Mouse (Mus musculus) kidney, postnatal 0 days (tissue): Measurements from ENCODE around the gene Sfmbt2. TPM values are rescaled to one million over a fixed set of nuclear protein-coding genes. Genes with fewer than 3 reads are reported as not detected.

Source experiments
- ATAC-seq: fragments of 200-750 bp; cut with Nextera tagmentation; replicated peaks from 2 replicates; pipeline ENCODE4 v1.8.0; 2017; ENCODE audit warnings: low read depth, moderate number of reproducible peaks, moderate TSS enrichment, moderate library complexity; ENCODE audit not compliant: low FRiP score
- DNase-seq: peaks from one replicate; pipeline ENCODE4 v3.0.0-alpha.2; 2016; ENCODE audit warnings: low spot score
- H3K27ac ChIP-seq: fragments of 300-500 bp; sonication (generic); 2 replicates; pipeline ENCODE4 v1.5.1; 2014; ENCODE audit warnings: mild to moderate bottlenecking
- H3K27me3 ChIP-seq: fragments of 300-500 bp; sonication (generic); 2 replicates; pipeline ENCODE4 v1.6.1; 2014; ENCODE audit warnings: low read length, mixed read lengths; ENCODE audit not compliant: insufficient read depth
- H3K36me3 ChIP-seq: fragments of 300-500 bp; sonication (generic); 2 replicates; pipeline ENCODE4 v1.6.1; 2014; ENCODE audit warnings: low read length, mixed read lengths; ENCODE audit not compliant: insufficient read depth
- H3K4me1 ChIP-seq: fragments of 300-500 bp; sonication (generic); replicated peaks from 2 replicates; pipeline ENCODE4 v1.6.1; 2014; ENCODE audit warnings: antibody characterized with exemption, low read length, mixed read lengths; ENCODE audit not compliant: insufficient read depth
- H3K4me2 ChIP-seq: fragments of 300-500 bp; sonication (generic); 2 replicates; pipeline ENCODE4 v1.6.1; 2014; ENCODE audit warnings: mild to moderate bottlenecking, low read length, moderate library complexity, mixed read lengths
- H3K4me3 ChIP-seq: fragments of 300-500 bp; sonication (generic); replicated peaks from 2 replicates; pipeline ENCODE4 v1.5.1; 2014; ENCODE audit warnings: low read depth, low read length
- H3K9ac ChIP-seq: fragments of 300-500 bp; sonication (generic); 2 replicates; pipeline ENCODE4 v1.6.1; 2014; ENCODE audit warnings: low read depth, low read length
- H3K9me3 ChIP-seq: fragments of 300-500 bp; sonication (generic); replicated peaks from 2 replicates; pipeline ENCODE4 v1.6.1; 2016; ENCODE audit warnings: low read length, inconsistent platforms, mixed read lengths
- CTCF ChIP-seq: IDR thresholded peaks from 2 replicates; pipeline ENCODE4 v1.5.1; 2016; ENCODE audit warnings: antibody characterized with exemption, low read depth, mild to moderate bottlenecking, moderate library complexity
- WGBS: fragments of 180-500 bp; shearing (Covaris S2); extraction: QIAGEN DNeasy Blood & Tissue Kit; methylation state at CpG from one replicate; pipeline ENCODE4 v1.1.7; 2014; 5-methylcytosine and 5-hydroxymethylcytosine counted together
- polyA plus RNA-seq: library from polyadenylated mRNA; unstranded; fragments of >200 nt; fragmentation: Nextera tagmentation; extraction: Ambion mirVana; gene quantifications from 2 replicates; pipeline ENCODE4 v1.2.1, GENCODE M21; 2015

Gene Sfmbt2
- polyA plus RNA-seq, 1 experiment from 2014 or later: 0.84 TPM

DNA sequence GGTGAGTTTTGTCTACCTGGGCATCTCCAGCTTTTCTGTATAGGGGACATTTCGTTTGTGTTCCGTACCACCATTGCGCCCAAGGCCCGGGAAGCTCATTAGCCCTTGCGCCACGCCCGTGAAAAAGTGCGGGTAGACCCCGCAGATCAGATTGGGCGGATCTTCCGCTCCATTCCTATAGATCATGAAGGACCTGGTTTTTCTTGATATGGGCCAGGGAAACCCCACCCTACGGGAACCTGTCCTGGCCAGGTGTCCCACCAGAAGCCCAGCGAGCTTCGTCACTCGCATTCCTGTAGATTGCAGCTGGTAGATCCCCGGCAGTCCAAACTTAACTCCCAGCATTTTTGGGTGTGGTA lies 1.1 kb downstream of the Sfmbt2 start:
- Histone ChIP-seq H3K4me2 (0 out of 2 replicates have a peak overlapping the region, but pooled peaks have one; percentile 96), H3K27ac (no peak overlapping the region), H3K9ac (no peak overlapping the region), H3K27me3 (peaks cover 59% of the 10 kb centered on the region), H3K4me1 (peaks cover 14% of the 10 kb centered on the region), H3K4me3 (no peak overlapping the region), H3K36me3 (no peaks in the 10 kb centered on the region), H3K9me3 (no peaks in the 10 kb centered on the region)
- no peak for TF ChIP-seq CTCF
- ATAC-seq: no peak
- no peak for DNase-seq
- 2% methylated on average over 16 of the region's 16 CpGs for WGBS

DNA sequence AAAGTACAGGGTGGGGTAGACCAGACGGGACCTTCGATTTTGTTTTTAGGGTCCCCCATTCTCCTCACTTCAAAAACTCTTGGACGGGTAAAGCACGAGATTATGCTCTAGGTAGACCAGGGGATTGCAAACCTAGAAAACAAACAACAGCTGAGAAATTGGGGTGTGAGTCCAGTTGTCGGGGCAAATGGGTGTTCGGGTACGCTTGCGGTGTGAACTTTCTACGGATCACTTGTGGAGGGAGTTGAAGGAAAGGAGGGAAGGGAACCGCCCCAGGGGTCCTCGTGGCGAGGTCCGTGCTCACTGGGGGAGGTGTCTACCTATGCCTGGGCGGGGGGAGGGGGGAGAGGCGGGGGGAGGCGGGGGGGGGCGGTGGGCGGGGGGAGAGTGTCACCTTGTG lies 1.6 kb downstream of the Sfmbt2 start:
- no peak for DNase-seq

DNA sequence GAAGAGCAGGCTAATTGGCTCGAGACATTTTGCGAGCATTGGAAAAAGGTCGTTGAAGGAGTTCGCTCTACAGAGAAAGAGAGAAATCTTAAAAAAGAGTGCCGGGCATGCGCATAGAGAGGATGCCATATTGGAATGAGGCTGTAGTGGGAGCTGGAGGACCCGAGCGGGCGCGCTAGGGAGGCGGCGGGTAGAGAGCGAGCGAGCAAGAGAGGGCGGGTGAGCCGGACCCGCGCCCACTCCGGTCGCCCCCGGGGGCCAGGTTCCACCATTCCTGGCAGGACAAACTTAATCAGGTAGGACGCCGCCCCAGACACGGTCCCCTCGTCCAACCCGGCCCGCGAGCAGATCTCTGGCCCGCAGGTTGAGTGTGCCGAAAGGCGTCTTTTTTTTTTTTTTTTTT lies 2.0 kb downstream of the Sfmbt2 start:
- WGBS: under 1% methylated on average over 31 of the region's 31 CpGs
- ATAC-seq (peak; percentile 73), DNase-seq (peak; percentile 91)
- no peaks in the 10 kb centered on the region for H3K9me3 ChIP-seq
- TF ChIP-seq CTCF: peak; percentile 28; the same call in 1 of the 2 replicates
- peak overlapping the region; percentile 96 for H3K4me2 ChIP-seq
- H3K27me3 ChIP-seq: peaks cover 50% of the 10 kb centered on the region
- peak overlapping the region; percentile 62 for H3K4me3 ChIP-seq
- H3K27ac ChIP-seq: no peak overlapping the region
- no peaks in the 10 kb centered on the region for H3K36me3 ChIP-seq
- H3K9ac ChIP-seq: 0 out of 2 replicates have a peak overlapping the region, but pooled peaks have one; percentile 40
- peaks cover 14% of the 10 kb centered on the region for H3K4me1 ChIP-seq

More for the DNA sequence above, 1.6 kb downstream of the Sfmbt2 start:
- WGBS: 3% methylated on average over 13 of the region's 18 CpGs
- peak overlapping the region; percentile 96 for H3K4me2 ChIP-seq
- no peak for TF ChIP-seq CTCF
- H3K27me3 ChIP-seq: peaks cover 55% of the 10 kb centered on the region
- H3K9ac ChIP-seq: no peak overlapping the region
- peaks cover 14% of the 10 kb centered on the region for H3K4me1 ChIP-seq
- H3K27ac ChIP-seq: no peak overlapping the region
- no peaks in the 10 kb centered on the region for H3K36me3 ChIP-seq
- 0 out of 2 replicates have a peak, but pooled peaks have one; percentile 3 for ATAC-seq
- no peaks in the 10 kb centered on the region for H3K9me3 ChIP-seq
- H3K4me3 ChIP-seq: peak overlapping the region; percentile 62

DNA sequence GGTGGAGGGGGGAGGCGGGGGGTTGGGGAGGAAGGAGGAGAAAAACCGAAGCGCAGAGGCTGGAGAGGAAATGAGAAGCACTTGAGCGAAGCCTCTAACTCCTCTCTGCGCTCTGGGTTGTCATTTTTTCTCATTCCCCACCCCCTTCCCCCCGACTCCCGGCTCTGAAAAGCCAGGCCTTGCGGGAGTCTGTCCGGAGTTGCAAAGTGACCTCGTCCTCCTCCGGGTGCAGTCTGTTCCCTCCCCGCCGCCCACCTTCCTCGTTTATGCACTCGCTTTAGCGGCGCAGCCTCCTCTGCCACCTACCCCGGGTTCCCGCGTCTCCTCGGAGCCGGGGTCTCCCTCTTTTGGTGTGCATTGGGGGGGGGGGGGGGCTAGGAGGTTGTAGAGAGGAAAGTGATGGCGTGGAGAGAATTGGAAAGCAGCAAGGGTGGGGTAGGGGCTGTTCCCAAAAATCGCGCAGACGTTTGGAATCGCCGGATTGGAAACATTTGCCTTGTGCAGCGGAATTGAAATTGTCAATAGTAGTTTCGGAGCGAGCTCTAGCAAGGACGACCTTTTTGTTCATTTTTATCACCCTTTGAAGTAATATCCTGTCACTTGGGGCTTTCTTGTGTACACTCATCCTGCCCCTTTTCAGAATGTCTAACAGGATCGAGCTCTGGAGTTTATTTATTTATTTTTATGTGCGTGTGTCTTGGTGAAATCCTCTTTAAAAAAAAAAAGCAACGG lies 2.6 kb downstream of the Sfmbt2 start:
- Histone ChIP-seq H3K4me2 (peak overlapping the region; percentile 96), H3K27me3 (peaks cover 48% of the 10 kb centered on the region), H3K36me3 (no peaks in the 10 kb centered on the region), H3K4me3 (peak overlapping the region; percentile 62), H3K9me3 (no peaks in the 10 kb centered on the region), H3K9ac (peak overlapping the region; percentile 40; the same call in 1 of the 2 replicates), H3K4me1 (peaks cover 14% of the 10 kb centered on the region), H3K27ac (no peak overlapping the region)
- DNase-seq: peak; percentile 28
- ATAC-seq: no peak; the same call in 1 of the 2 replicates
- no peak for TF ChIP-seq CTCF
- WGBS: 0% methylated on average over 34 of the region's 35 CpGs

DNA sequence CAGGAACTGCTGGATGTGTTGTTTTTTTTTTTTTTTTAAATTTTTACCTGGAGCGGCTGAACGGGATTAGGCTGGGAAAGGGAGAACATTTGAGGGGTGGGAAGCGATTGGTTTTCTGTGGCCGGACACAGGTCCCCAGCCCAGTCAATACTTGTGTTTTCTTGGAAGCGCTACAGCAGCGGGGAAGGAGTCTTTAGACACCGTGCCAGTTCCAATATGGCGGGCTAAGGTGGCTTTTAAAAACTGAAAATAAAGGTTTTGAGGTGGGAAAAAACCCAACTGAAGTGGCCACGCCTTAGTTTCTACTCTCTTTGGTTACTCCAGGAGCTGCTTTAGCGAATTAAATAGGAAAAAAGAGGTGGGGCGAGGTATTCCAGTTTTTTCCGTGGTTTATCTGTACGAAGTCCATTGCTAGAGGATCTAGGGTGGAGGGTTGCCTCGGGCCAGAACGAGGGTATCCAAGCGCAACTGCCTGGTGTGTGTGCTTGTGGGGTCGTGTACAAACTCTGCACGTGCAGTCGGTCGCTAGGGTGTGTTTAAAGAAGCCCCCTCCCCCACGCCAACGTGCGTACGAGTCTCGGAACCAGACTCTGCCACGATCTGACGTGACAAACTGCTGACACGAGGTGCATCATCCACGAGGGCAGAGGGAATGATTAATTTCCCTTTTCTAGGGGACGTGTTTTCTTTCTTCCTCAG lies 3.3 kb downstream of the Sfmbt2 start:
- no peak overlapping the region for H3K9ac ChIP-seq

DNA sequence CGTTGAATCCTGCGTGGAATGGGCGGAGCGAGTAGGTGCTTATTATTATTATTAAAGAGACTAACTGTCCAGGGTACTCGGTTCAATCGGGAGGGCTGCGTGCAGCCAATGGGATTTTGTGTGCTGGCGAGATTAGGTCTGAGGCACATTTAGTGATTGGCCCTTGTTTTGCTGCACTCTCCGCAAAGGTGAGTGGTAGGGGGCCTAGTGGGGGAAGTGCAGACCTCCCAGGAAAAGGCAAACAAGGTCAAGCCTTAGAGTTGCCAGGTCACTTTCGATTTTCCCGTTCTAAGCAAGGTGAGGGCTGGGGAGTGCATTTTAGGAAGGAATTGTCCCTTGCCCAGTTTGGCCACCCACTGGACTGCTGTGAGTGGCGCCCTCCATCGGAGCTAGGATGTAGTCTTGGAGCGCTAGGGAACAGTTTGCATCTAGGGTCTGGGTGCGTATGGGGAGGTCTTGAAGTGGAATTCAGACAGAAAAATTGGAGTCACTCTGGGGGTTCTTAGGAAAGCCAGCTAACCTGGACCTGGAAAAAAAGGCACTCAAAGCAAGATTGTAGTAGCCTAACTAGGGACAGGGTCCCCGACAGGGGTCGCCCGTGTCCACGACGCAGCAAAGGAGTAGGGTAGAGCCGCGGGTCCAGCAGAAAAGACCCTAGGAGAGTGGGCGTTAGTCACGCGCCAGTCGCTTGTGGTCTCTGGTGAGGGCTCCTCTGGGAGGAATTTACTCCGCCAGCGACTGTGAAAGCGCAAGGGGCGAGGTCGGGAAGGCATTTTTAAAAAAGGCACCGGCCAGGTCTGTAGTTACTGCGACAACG lies 4.1 kb downstream of the Sfmbt2 start:
- DNase-seq (peak; percentile 67), ATAC-seq (peak; percentile 40)
- no peaks in the 10 kb centered on the region for H3K36me3 ChIP-seq
- peak overlapping the region; percentile 62 for H3K4me3 ChIP-seq
- H3K4me2 ChIP-seq: peak overlapping the region; percentile 96
- H3K9me3 ChIP-seq: no peaks in the 10 kb centered on the region
- no peak overlapping the region for H3K27ac ChIP-seq
- peaks cover 38% of the 10 kb centered on the region for H3K27me3 ChIP-seq
- under 1% methylated on average over 34 of the region's 34 CpGs for WGBS
- H3K9ac ChIP-seq: 0 out of 2 replicates have a peak overlapping the region, but pooled peaks have one; percentile 20
- H3K4me1 ChIP-seq: peaks cover 14% of the 10 kb centered on the region
- peak; percentile 68 for TF ChIP-seq CTCF

More for the DNA sequence above, 3.3 kb downstream of the Sfmbt2 start:
- Histone ChIP-seq H3K27ac (no peak overlapping the region), H3K36me3 (no peaks in the 10 kb centered on the region), H3K4me2 (peak overlapping the region; percentile 96), H3K4me3 (peak overlapping the region; percentile 62), H3K4me1 (peaks cover 14% of the 10 kb centered on the region), H3K9me3 (no peaks in the 10 kb centered on the region), H3K27me3 (peaks cover 41% of the 10 kb centered on the region)
- DNase-seq: peak; percentile 5
- no peak for ATAC-seq
- TF ChIP-seq CTCF: no peak
- under 1% methylated on average over 30 of the region's 30 CpGs for WGBS
